Mouse (Mus musculus): ENCODE data around the gene Fgf4. TPM values are rescaled to one million over a fixed set of nuclear protein-coding genes. Genes with fewer than 3 reads are reported as not detected.

Gene Fgf4
- polyA plus RNA-seq, 1 experiment from 2014 or later: not detected

DNA sequence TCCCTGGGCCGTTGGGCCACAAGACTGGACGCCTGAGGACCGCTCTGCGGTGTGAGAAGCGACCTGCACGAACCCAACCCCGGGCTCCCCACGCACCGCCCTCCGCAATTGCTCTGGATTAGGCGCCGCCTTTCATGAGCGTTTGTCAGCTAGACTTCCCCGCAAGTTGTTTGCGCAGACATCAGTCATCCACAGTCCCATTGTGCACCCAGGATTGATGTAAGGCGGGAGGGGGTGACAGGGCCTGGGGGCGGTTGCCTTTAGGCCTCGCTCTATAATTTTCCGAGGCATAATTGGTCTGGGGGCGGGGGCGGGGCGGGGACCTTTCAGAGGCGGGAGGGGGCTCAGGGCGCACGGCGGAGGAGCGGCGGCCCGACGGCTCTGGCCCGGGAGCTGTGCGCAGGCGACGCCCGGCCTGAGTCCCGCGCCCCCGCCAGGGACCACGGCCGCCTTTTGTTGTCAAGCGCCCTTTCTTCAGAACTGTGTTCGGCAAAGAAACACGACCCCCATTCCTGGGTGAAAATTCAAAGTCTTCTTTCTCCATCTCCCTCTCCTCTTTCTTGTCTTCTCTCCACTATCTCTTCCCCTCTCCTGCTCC lies 9.2 kb upstream of the Fgf4 start, which contains the start of gene Fgf3:
Gene Fgf3, plus strand, starts transcription at position 193 of the 598 bp plus-strand sequence.
- H3K9me3 ChIP-seq (ENCODE audit: control insufficient read depth, low read length): no peaks in the 10 kb centered on the region
- no peak within 1 kb of the TSS for H3K9ac ChIP-seq (ENCODE audit: low read length)
- H3K36me3 ChIP-seq (ENCODE audit: control insufficient read depth, insufficient read depth, low read length): no peaks in the 10 kb centered on the region
- peak within 1 kb of the TSS; percentile 62 for H3K4me2 ChIP-seq (ENCODE audit: low read length)
- peaks cover 79% of the 10 kb centered on the region for H3K27me3 ChIP-seq (ENCODE audit: control insufficient read depth, insufficient read depth, low read length)
- no peak within 1 kb of the TSS for H3K27ac ChIP-seq (replicated peaks in 1 of 2; ENCODE audit: control insufficient read depth in 1 of 2, insufficient read depth in 1 of 2, low read depth in 2 of 2, low read length in 2 of 2)
- 2% methylated on average over 43 of the region's 43 CpGs for WGBS
- H3K4me3 ChIP-seq (ENCODE audit: control insufficient read depth in 1 of 2, insufficient read depth in 1 of 2, low read depth in 1 of 2, low read length in 2 of 2): peak within 1 kb of the TSS; percentile 24 to 32
- H3K4me1 ChIP-seq (ENCODE audit: control insufficient read depth in 2 of 2, insufficient read depth in 2 of 2, low read length in 2 of 2): peaks cover 0 to 10% of the 10 kb centered on the region in 2 experiments; a peak in 2 of 4 replicates
- no peak for ATAC-seq (ENCODE audit: insufficient number of reproducible peaks, insufficient read depth, low FRiP score, low read depth)

DNA sequence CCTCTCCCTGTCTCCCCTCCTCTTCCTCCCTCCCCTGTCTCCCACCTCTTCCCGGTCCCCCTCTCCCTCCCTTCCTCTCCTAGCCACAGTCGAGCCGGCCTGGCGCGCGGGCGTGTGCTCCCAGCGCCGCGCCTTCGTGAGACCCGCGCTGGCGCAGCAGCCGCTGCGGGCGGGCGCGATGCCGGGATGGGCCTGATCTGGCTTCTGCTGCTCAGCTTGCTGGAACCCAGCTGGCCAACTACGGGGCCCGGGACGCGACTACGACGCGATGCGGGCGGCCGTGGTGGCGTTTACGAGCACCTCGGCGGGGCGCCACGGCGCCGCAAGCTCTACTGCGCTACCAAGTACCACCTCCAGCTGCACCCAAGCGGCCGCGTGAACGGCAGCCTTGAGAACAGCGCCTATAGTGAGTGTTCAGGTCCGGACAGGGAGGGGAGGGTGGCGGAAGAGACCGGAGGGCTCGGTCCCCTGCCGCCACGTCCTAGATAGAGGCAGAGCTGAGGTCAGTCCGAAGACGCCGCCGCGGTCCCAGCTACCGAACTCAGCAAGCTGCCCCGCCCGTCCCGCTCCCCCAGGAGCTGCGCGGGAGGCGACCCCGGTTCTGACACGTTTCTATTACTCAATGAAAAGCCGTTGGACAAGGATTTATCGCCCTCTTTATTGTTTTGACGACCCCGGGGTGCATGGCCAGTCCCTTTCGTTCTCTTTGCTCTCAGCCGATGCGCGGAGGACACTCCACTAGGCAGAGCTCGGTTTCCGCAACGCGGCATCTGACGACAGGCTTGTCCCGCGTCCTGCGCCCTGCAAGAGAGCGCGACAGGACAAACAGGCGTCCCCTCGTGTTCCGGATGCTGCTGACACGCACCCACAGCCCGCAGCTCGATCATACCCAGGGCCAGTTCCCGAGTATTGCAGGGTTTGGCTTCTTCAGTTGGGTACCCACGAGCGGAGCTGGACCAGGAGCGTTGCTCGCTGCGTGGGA lies 8.4 kb upstream of the Fgf4 start:
- ATAC-seq (ENCODE audit: insufficient number of reproducible peaks, insufficient read depth, low FRiP score, low read depth): no peak
- peaks cover 0 to 10% of the 10 kb centered on the region in 2 experiments; a peak in 2 of 4 replicates for H3K4me1 ChIP-seq (ENCODE audit: control insufficient read depth in 2 of 2, insufficient read depth in 2 of 2, low read length in 2 of 2)

DNA sequence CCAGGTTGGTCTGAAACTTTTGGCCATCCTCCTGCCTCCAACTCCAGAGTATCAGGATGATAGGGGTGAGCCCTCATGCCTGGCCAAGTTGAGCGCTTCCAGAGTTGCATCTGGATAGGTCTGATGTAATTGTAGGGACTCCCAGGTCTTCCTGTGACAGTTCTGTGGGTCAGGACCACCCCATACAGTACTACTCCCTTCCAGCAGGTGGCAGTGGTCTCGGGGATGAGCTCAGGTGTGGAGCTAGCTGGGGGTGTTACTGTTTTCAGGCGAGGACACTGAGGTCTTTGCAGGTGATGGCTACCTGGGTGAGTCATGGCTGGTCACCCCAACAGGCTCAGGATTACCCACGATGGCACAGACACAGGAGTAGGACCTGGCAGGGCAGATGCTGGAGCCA lies 1.0 kb upstream of the Fgf4 start:
- Histone ChIP-seq H3K9me3 (ENCODE audit: control insufficient read depth, low read length) (no peaks in the 10 kb centered on the region), H3K9ac (ENCODE audit: low read length) (no peak overlapping the region), H3K27ac (replicated peaks in 1 of 2; ENCODE audit: control insufficient read depth in 1 of 2, insufficient read depth in 1 of 2, low read depth in 2 of 2, low read length in 2 of 2) (no peak overlapping the region), H3K27me3 (ENCODE audit: control insufficient read depth, insufficient read depth, low read length) (peaks cover 37% of the 10 kb centered on the region), H3K4me2 (ENCODE audit: low read length) (no peak overlapping the region), H3K4me1 (ENCODE audit: control insufficient read depth in 2 of 2, insufficient read depth in 2 of 2, low read length in 2 of 2) (no peaks in the 10 kb centered on the region), H3K36me3 (ENCODE audit: control insufficient read depth, insufficient read depth, low read length) (no peaks in the 10 kb centered on the region), H3K4me3 (ENCODE audit: control insufficient read depth in 1 of 2, insufficient read depth in 1 of 2, low read depth in 1 of 2, low read length in 2 of 2) (no peak overlapping the region)
- WGBS: 20% methylated on average over 4 of the region's 4 CpGs
- ATAC-seq (ENCODE audit: insufficient number of reproducible peaks, insufficient read depth, low FRiP score, low read depth): no peak

More for the DNA sequence above, 8.4 kb upstream of the Fgf4 start:
- no peak overlapping the region for H3K27ac ChIP-seq (replicated peaks in 1 of 2; ENCODE audit: control insufficient read depth in 1 of 2, insufficient read depth in 1 of 2, low read depth in 2 of 2, low read length in 2 of 2)
- H3K4me3 ChIP-seq (ENCODE audit: control insufficient read depth in 1 of 2, insufficient read depth in 1 of 2, low read depth in 1 of 2, low read length in 2 of 2): peak overlapping the region; percentile 24 to 32
- WGBS: under 1% methylated on average over 93 of the region's 94 CpGs
- no peak overlapping the region for H3K9ac ChIP-seq (ENCODE audit: low read length)
- H3K27me3 ChIP-seq (ENCODE audit: control insufficient read depth, insufficient read depth, low read length): peaks cover 85% of the 10 kb centered on the region
- H3K4me2 ChIP-seq (ENCODE audit: low read length): peak overlapping the region; percentile 62
- H3K36me3 ChIP-seq (ENCODE audit: control insufficient read depth, insufficient read depth, low read length): no peaks in the 10 kb centered on the region
- H3K9me3 ChIP-seq (ENCODE audit: control insufficient read depth, low read length): no peaks in the 10 kb centered on the region

DNA sequence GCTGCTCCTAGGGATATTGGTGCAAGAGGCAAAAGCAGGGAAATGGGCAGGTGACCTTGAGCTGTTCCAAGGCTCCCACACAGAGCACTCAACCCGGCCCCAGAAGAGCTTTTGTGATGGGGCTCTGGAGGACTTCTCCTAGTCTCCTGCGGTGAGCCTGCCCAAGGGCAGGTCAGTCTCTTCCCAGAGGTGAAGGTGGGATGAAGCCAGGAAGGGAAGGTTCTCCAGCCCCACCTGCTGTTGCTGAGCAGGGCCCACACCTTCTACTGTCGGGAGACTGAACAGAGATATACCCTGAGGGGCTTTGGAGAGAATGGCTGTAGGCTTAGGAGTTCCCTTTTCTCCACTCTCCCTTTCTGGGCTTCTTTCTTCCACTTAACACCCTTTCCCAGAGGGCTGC lies 4.2 kb downstream of the Fgf4 start:
- Histone ChIP-seq H3K4me3 (ENCODE audit: control insufficient read depth in 1 of 2, insufficient read depth in 1 of 2, low read depth in 1 of 2, low read length in 2 of 2) (no peak overlapping the region), H3K36me3 (ENCODE audit: control insufficient read depth, insufficient read depth, low read length) (no peaks in the 10 kb centered on the region), H3K27me3 (ENCODE audit: control insufficient read depth, insufficient read depth, low read length) (peaks cover 26% of the 10 kb centered on the region; the same call in 1 of the 2 replicates), H3K27ac (replicated peaks in 1 of 2; ENCODE audit: control insufficient read depth in 1 of 2, insufficient read depth in 1 of 2, low read depth in 2 of 2, low read length in 2 of 2) (no peak overlapping the region), H3K4me1 (ENCODE audit: control insufficient read depth in 2 of 2, insufficient read depth in 2 of 2, low read length in 2 of 2) (no peaks in the 10 kb centered on the region), H3K4me2 (ENCODE audit: low read length) (no peak overlapping the region), H3K9me3 (ENCODE audit: control insufficient read depth, low read length) (no peaks in the 10 kb centered on the region), H3K9ac (ENCODE audit: low read length) (no peak overlapping the region)
- WGBS: 52% methylated on average over 3 of the region's 3 CpGs
- ATAC-seq (ENCODE audit: insufficient number of reproducible peaks, insufficient read depth, low FRiP score, low read depth): no peak

DNA sequence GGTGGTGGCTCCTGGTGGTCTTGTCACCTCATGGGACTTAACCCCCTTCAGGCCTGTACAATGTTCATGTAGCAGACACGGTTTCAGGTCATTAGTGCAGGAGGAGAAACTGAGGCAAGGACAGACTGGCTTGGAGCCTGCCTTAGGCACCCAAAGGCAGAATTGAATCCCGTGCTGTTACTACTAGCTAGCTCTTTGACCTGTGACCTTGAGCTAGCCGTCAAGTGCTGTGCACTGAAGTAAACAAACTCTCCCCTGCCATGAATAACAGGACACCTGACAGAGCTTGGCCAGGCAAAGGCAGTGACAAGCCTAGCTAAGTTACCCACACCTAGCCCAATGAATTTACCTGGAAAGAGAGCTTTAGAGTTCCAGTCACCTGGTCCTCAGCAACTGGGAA lies 7.8 kb downstream of the Fgf4 start:
- no peak overlapping the region for H3K4me3 ChIP-seq (ENCODE audit: control insufficient read depth in 1 of 2, insufficient read depth in 1 of 2, low read depth in 1 of 2, low read length in 2 of 2)
- H3K27ac ChIP-seq (replicated peaks in 1 of 2; ENCODE audit: control insufficient read depth in 1 of 2, insufficient read depth in 1 of 2, low read depth in 2 of 2, low read length in 2 of 2): no peak overlapping the region
- no peaks in the 10 kb centered on the region for H3K4me1 ChIP-seq (ENCODE audit: control insufficient read depth in 2 of 2, insufficient read depth in 2 of 2, low read length in 2 of 2)
- WGBS: 50% methylated on average over 3 of the region's 3 CpGs
- H3K27me3 ChIP-seq (ENCODE audit: control insufficient read depth, insufficient read depth, low read length): peaks cover 40% of the 10 kb centered on the region
- no peak overlapping the region for H3K9ac ChIP-seq (ENCODE audit: low read length)
- H3K9me3 ChIP-seq (ENCODE audit: control insufficient read depth, low read length): no peaks in the 10 kb centered on the region
- no peaks in the 10 kb centered on the region for H3K36me3 ChIP-seq (ENCODE audit: control insufficient read depth, insufficient read depth, low read length)
- no peak overlapping the region for H3K4me2 ChIP-seq (ENCODE audit: low read length)
- no peak for ATAC-seq (ENCODE audit: insufficient number of reproducible peaks, insufficient read depth, low FRiP score, low read depth)

DNA sequence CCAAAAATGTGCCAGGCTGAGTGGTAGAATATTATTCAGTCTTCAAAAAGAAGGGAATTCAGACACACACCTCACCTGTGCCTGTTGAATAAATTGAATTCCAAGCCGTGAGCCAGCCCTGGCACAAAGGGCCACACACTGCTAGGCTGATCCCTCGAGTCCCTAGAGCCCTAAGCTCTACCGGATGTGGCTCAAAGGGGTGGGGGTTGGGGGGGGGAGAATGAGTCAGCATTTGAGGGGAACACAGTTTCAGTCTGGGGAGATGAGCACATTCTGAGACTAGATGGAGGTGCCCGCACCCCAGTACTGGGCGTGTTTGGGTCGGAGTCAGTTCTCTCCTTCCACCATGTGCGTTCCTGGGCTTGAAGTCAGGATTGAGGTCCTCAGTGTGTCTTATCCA lies 10.0 kb downstream of the Fgf4 start:
- H3K36me3 ChIP-seq (ENCODE audit: control insufficient read depth, insufficient read depth, low read length): no peaks in the 10 kb centered on the region
- 84% methylated on average over 7 of the region's 7 CpGs for WGBS
- H3K4me2 ChIP-seq (ENCODE audit: low read length): no peak overlapping the region
- no peak overlapping the region for H3K4me3 ChIP-seq (ENCODE audit: control insufficient read depth in 1 of 2, insufficient read depth in 1 of 2, low read depth in 1 of 2, low read length in 2 of 2)
- peaks cover 0 to 9% of the 10 kb centered on the region in 2 experiments; a peak in 3 of 4 replicates for H3K4me1 ChIP-seq (ENCODE audit: control insufficient read depth in 2 of 2, insufficient read depth in 2 of 2, low read length in 2 of 2)
- peaks cover 57% of the 10 kb centered on the region for H3K27me3 ChIP-seq (ENCODE audit: control insufficient read depth, insufficient read depth, low read length)
- no peaks in the 10 kb centered on the region for H3K9me3 ChIP-seq (ENCODE audit: control insufficient read depth, low read length)
- no peak for ATAC-seq (ENCODE audit: insufficient number of reproducible peaks, insufficient read depth, low FRiP score, low read depth)
- no peak overlapping the region for H3K27ac ChIP-seq (replicated peaks in 1 of 2; ENCODE audit: control insufficient read depth in 1 of 2, insufficient read depth in 1 of 2, low read depth in 2 of 2, low read length in 2 of 2)
- H3K9ac ChIP-seq (ENCODE audit: low read length): no peak overlapping the region

DNA sequence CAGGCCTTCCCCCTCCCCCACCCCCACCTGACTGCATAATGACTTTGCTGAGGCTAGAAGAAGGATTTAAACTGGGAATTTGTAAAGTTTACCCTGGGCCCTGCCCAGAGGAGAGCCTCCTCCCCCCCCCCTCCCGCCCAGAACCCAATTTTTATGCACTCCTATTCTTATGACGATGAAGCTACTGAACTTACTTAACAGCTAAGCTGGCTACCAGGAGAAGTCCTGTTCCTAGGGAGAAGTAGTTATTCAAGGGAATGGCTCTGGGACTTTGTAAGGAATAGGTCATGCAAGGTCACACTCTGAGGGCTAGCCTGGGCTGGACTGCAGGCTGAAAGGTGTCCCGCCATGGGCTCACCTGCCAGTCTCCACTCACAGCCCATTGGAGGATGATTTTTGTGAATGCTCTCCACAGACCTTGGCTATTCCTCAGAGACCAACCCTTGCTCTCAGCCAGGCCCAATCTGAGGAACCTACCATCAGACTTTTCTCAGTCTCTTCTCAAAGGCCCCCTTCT lies 10.7 kb downstream of the Fgf4 start:
- no peak for ATAC-seq (ENCODE audit: insufficient number of reproducible peaks, insufficient read depth, low FRiP score, low read depth)
- H3K9ac ChIP-seq (ENCODE audit: low read length): no peak overlapping the region
- peaks cover 62% of the 10 kb centered on the region for H3K27me3 ChIP-seq (ENCODE audit: control insufficient read depth, insufficient read depth, low read length)
- no peaks in the 10 kb centered on the region for H3K9me3 ChIP-seq (ENCODE audit: control insufficient read depth, low read length)
- no peak overlapping the region for H3K27ac ChIP-seq (replicated peaks in 1 of 2; ENCODE audit: control insufficient read depth in 1 of 2, insufficient read depth in 1 of 2, low read depth in 2 of 2, low read length in 2 of 2)
- 66% methylated on average over 3 of the region's 3 CpGs for WGBS
- H3K4me2 ChIP-seq (ENCODE audit: low read length): no peak overlapping the region
- peaks cover 0 to 9% of the 10 kb centered on the region in 2 experiments; a peak in 3 of 4 replicates for H3K4me1 ChIP-seq (ENCODE audit: control insufficient read depth in 2 of 2, insufficient read depth in 2 of 2, low read length in 2 of 2)
- H3K4me3 ChIP-seq (ENCODE audit: control insufficient read depth in 1 of 2, insufficient read depth in 1 of 2, low read depth in 1 of 2, low read length in 2 of 2): no peak overlapping the region
- H3K36me3 ChIP-seq (ENCODE audit: control insufficient read depth, insufficient read depth, low read length): no peaks in the 10 kb centered on the region
